Mouse (Mus musculus): ENCODE data around the gene Ppp6r1. TPM values are rescaled to one million over a fixed set of nuclear protein-coding genes. Genes with fewer than 3 reads are reported as not detected.

The Ppp6r1 gene
- polyA plus RNA-seq, 1 experiment: 128 TPM

GRCm38 (mm10) chr7:4658128-4658907 lies 501 bp downstream of the Ppp6r1 start:
- peak in 1 of 2 experiments; percentile 27 for DNase-seq (ENCODE audit: extremely low spot score in 1 of 2, low spot score in 1 of 2)

GRCm38 (mm10) chr7:4657521-4658127 lies 1.2 kb downstream of the Ppp6r1 start:
- peak; percentile 34 to 76 for DNase-seq (ENCODE audit: extremely low spot score in 1 of 2, low spot score in 1 of 2)

DNA sequence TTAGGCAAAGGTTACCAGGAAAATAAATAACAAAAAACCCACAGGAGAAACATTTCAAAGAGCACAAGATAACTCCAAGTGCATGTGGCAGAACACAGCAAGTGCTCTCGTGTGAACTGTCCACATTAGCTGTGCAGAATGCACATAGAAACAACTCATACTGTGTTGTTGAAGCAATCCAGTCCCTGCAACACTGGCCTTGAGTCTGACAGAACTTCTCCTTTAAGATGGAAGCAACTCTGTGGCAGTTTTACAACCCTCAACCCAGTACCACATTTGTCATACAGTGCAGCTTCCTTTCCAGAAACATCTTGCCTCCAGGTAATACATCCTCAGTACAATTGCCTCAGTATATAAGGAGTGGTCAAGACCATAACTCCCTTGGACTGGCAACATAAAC lies 2.0 kb downstream of the Ppp6r1 start:
- DNase-seq (ENCODE audit: extremely low spot score in 1 of 2, low spot score in 1 of 2): no peak

DNA sequence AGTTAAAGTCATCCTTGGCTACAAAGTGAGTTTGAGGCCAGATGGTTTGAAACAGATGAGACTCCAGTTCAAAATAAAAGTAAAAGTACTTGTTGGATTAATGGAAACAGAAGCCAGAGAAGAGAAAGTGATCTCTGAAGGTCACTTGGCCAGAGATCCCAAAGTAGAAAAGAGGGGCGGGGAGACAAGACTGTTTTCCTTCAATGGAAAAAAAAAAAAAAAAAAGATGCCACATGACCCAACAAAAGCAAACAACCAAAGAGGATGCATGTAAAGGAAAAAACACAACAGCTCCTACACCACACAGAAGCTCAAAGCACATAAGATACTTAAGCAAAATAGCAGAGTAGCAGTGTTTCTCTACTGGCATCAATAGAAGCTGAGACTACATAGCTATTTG lies 2.9 kb downstream of the Ppp6r1 start:
- DNase-seq (ENCODE audit: extremely low spot score in 1 of 2, low spot score in 1 of 2): no peak

- no peak for DNase-seq (ENCODE audit: extremely low spot score in 1 of 2, low spot score in 1 of 2)
Observed at GRCm38 (mm10) chr7:4655393-4655792, 3.4 kb downstream of the Ppp6r1 start.

GRCm38 (mm10) chr7:4654221-4654620 lies 4.6 kb downstream of the Ppp6r1 start:
- DNase-seq (ENCODE audit: extremely low spot score in 1 of 2, low spot score in 1 of 2): no peak

- DNase-seq (ENCODE audit: extremely low spot score in 1 of 2, low spot score in 1 of 2): peak in 1 of 2 experiments; percentile 59
Observed at GRCm38 (mm10) chr7:4653780-4654179, 5.0 kb downstream of the Ppp6r1 start.

- DNase-seq (ENCODE audit: extremely low spot score in 1 of 2, low spot score in 1 of 2): no peak
Observed at GRCm38 (mm10) chr7:4653351-4653750, 5.5 kb downstream of the Ppp6r1 start.

DNA sequence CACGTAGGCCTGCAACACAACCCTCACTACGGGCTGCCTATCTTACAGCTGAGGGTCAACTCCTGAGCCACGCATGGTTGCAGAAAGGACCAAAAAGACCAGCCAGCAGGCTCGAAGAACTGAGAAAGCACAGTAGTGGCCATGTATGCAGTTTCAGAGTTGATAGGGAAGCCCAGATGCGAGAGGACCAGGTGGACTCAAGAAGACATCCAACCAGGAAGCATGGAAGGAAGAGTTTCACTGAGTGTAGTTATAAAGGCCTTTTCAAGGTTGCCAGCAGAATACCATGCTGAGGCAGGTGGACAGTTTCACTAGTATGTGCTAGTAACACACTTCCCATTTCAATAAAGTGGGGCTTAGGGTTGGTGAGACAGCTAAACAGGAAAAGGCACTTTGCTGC lies 6.1 kb downstream of the Ppp6r1 start:
- DNase-seq (ENCODE audit: extremely low spot score in 1 of 2, low spot score in 1 of 2): no peak

GRCm38 (mm10) chr7:4651581-4651980 lies 7.2 kb downstream of the Ppp6r1 start:
- DNase-seq (ENCODE audit: extremely low spot score in 1 of 2, low spot score in 1 of 2): no peak

DNA sequence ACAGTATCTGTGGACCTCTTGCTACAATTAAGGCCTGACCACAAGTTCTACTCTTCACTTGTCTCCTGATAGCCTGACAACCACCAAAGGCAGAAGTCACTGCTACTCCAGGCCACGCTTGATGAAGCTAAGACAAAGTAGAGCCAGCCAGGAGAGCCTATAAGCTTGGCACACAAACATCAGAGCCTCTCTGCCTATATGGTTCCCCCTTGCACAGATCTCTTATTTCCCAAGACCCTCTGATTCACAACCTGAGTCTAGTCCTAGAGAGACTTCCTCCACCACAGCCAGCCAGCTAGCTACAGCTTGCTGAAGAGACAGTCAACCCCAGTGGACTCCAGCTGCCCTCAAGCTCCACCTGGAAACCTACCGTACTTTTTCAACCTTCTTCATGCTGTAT lies 10.8 kb downstream of the Ppp6r1 start:
- DNase-seq (ENCODE audit: extremely low spot score in 1 of 2, low spot score in 1 of 2): no peak

GRCm38 (mm10) chr7:4647291-4647690 lies 11.5 kb downstream of the Ppp6r1 start:
- no peak for DNase-seq (ENCODE audit: extremely low spot score in 1 of 2, low spot score in 1 of 2)

GRCm38 (mm10) chr7:4646806-4647205 lies 12.0 kb downstream of the Ppp6r1 start:
- no peak for DNase-seq (ENCODE audit: extremely low spot score in 1 of 2, low spot score in 1 of 2)

GRCm38 (mm10) chr7:4643225-4643624 lies 15.6 kb downstream of the Ppp6r1 start:
- no peak for DNase-seq (ENCODE audit: extremely low spot score in 1 of 2, low spot score in 1 of 2)

DNA sequence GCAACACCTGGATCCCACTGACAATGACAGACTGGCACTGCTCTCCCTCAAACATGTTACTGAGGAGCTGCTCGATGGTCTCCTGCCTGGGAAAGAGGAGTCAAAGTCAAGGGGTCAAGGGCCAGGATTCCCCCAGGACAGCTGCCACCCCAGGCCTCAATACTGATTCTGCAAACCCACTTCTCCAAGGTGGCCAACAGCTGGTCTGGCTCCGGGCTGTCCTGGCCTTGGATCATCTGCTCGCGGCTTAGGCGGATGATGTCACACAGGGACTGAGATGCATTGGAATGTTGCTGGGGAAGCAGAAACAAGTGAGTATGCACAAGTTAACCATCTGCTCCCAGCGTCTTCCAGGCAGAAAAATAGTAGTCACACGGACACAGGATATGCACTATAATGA lies 16.9 kb downstream of the Ppp6r1 start:
- DNase-seq (ENCODE audit: extremely low spot score in 1 of 2, low spot score in 1 of 2): no peak

DNA sequence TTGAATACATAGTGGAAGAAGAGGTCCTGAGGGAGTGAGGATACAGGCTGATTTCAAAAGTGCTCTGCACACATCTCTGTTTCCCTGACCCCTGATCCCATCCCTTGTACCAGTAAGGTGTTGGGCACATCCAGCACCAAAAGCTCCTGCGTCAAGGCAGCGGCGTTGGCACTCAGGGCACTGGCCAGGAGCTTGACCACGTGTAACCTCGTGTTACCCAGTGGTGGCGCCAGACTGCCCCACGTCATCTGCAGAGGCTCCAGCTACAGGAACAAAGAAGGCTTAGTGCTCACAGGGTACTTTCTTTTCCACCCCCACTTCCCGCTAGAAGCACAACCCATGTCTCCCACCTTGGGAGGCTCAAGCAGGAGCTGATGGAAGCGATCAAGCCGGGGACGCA lies 17.7 kb downstream of the Ppp6r1 start:
- DNase-seq (ENCODE audit: extremely low spot score in 1 of 2, low spot score in 1 of 2): peak in 1 of 2 experiments; percentile 39

- DNase-seq (ENCODE audit: extremely low spot score in 1 of 2, low spot score in 1 of 2): no peak
Observed at GRCm38 (mm10) chr7:4636179-4636578, 22.6 kb downstream of the Ppp6r1 start.

DNA sequence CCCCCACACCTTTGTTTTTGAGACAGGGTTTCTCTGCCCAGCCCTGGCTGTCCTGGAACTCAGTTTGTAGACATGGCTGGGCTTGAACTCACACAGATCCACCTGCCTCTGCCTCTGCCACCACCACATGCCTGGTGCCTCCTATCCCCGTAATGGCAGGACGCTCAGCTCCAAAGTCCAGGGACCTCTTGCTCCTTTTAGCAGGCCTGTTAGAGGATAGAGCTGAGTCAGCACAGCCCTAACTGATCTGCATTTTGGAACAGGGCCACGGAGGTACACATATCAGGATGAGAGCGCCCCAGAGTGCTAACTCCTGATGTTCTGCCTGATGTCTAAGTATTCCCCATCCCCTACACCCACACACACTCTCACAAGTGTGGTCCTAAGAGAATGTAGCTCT lies 27.8 kb downstream of the Ppp6r1 start, which contains the start of gene Tmem86b:
Tmem86b (minus strand) TSS at position 392 of the 400 bp plus-strand sequence.
- no peak for DNase-seq (ENCODE audit: extremely low spot score in 1 of 2, low spot score in 1 of 2)

- no peak for DNase-seq (ENCODE audit: extremely low spot score in 1 of 2, low spot score in 1 of 2)
Observed at GRCm38 (mm10) chr7:4630198-4630597, 28.6 kb downstream of the Ppp6r1 start.

DNA sequence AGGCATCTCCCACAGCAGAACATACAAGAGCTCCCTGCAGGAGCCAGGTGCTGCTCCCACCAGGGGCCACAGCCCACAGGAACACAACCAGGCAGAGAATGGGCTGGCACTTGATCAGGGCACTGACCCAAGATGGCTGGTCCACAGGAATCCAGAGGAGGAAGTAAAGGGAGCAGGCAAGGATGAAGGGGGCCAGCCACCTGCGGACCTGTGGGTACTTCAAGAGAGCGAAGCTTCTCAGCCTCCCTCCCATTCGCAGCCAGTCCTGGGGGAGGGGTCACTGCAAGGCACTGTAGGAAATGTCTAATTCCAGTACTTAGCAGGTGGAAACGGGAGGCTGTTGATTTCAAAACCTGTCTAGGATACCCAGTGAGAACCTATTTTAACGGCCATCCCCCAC lies 29.2 kb downstream of the Ppp6r1 start:
- no peak for DNase-seq (ENCODE audit: extremely low spot score in 1 of 2, low spot score in 1 of 2)

- no peak for DNase-seq (ENCODE audit: extremely low spot score in 1 of 2, low spot score in 1 of 2)
Observed at GRCm38 (mm10) chr7:4625928-4626327, 32.9 kb downstream of the Ppp6r1 start.

GRCm38 (mm10) chr7:4624343-4624742 lies 34.5 kb downstream of the Ppp6r1 start:
- no peak for DNase-seq (ENCODE audit: extremely low spot score in 1 of 2, low spot score in 1 of 2)
